Mouse (Mus musculus): ENCODE measurements around the gene Ppp5c.

DNA sequence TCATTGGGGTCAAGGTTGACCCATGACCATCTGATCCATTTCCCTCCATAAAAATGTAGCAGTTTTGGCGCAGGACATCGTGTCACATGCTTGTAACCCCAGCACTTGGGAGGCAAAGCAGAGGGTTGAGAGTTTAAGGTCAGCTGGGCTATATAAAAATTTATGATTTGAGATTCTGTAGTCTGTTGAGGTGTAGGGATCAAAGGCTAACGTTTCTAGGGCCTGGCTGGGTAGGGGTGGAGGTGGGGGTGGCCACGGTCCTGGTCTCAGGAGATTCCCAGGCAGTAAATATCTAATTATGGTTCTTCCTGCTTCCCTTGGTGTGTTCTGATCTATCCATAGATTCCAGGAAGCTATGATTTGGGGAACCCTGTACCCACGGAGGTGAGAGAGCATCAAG, 66.0 kb downstream of the Ppp5c start:
- TF ChIP-seq CTCF (IDR thresholded peaks at IDR 0.05; ENCODE audit: extremely low read depth, insufficient read depth, insufficient read length, insufficient replicate concordance) (no peak), POLR2A (IDR thresholded peaks at IDR 0.05; ENCODE audit: low read depth, low read length) (no peak)
